Mouse (Mus musculus) kidney, postnatal 4 days (tissue): ENCODE measurements around the gene Slc7a6.
"Not testable (repeated sequence)": the region's sequence is repeated elsewhere in the genome, so short reads cannot be mapped to it uniquely, and the experiment has no call there.

Experiments
- DNase-seq, 2 experiments: peaks; one replicate each; pipeline ENCODE4 v3.0.0; 2021; ENCODE audit warnings: mixed read lengths in 2 of 2

The Slc7a6 gene

GRCm38 (mm10) chr8:106189162-106189561 lies 20.5 kb downstream of the Slc7a6 start:
- no peak for DNase-seq

- DNase-seq, result no peak
These were observed 23.0 kb downstream of the Slc7a6 start for GRCm38 (mm10) chr8:106191639-106192038.

GRCm38 (mm10) chr8:106193162-106193561 lies 24.5 kb downstream of the Slc7a6 start:
- DNase-seq, result no peak

- DNase-seq, result no peak
These were observed 25.4 kb downstream of the Slc7a6 start for GRCm38 (mm10) chr8:106194062-106194461.

- peak; percentile 58 to 63 for DNase-seq
These were observed 30.1 kb downstream of the Slc7a6 start for GRCm38 (mm10) chr8:106198741-106199140.

- DNase-seq, result not testable (repeated sequence)
These were observed 30.9 kb downstream of the Slc7a6 start for GRCm38 (mm10) chr8:106199596-106199995.

- no peak for DNase-seq
These were observed 41.5 kb downstream of the Slc7a6 start for GRCm38 (mm10) chr8:106210035-106210731.

- DNase-seq, result peak; percentile 97 to 98
These were observed 42.2 kb downstream of the Slc7a6 start, which contains the start of the genes Slc7a6os and Prmt7 for GRCm38 (mm10) chr8:106210821-106211345. Gene Slc7a6os, minus strand, starts transcription at chr8:106210935. Gene Prmt7, plus strand, starts transcription at chr8:106210936.

GRCm38 (mm10) chr8:106211421-106211820 lies 42.8 kb downstream of the Slc7a6 start:
- DNase-seq, result no peak

- DNase-seq, result no peak
These were observed 45.3 kb downstream of the Slc7a6 start for GRCm38 (mm10) chr8:106213959-106214358.

- no peak for DNase-seq
These were observed 51.0 kb downstream of the Slc7a6 start for GRCm38 (mm10) chr8:106219620-106220019.

- DNase-seq, result peak; percentile 73 to 75
These were observed 57.9 kb downstream of the Slc7a6 start for GRCm38 (mm10) chr8:106226589-106226988.

- DNase-seq, result peak in 1 of 2 experiments; percentile 19
These were observed 62.9 kb downstream of the Slc7a6 start for GRCm38 (mm10) chr8:106231536-106231935.

- no peak for DNase-seq
These were observed 64.1 kb downstream of the Slc7a6 start for GRCm38 (mm10) chr8:106232751-106233150.

GRCm38 (mm10) chr8:106234567-106235261 lies 66.1 kb downstream of the Slc7a6 start:
- DNase-seq, result peak; percentile 66 to 74

- DNase-seq, result peak; percentile 24 to 54
These were observed 68.4 kb downstream of the Slc7a6 start for GRCm38 (mm10) chr8:106237106-106237505.
